Comparison of ENCODE assay signal across 8 mouse cellular contexts in genomic region chr2:34799357-34800256, GRCm38 (mm10). TPM values are rescaled to one million over a fixed set of nuclear protein-coding genes. Genes with fewer than 3 reads are reported as not detected.
A peak's percentile ranks its signal among the peaks of the same experiment; 100 is the strongest.
DNase-seq lines count a peak whose midpoint lies in the region; ATAC-seq and TF ChIP-seq lines count a peak whose summit lies in the region.

Gene Rabepk (minus strand): TSS chr2:34799912.

- ATAC-seq in common myeloid progenitor, adult 5-6 weeks (replicated peaks; ENCODE audit: low read depth, poor library complexity, severe bottlenecking): peak; percentile 66
- ATAC-seq in hindbrain, embryonic 16.5 days: peak; percentile 68

- no peaks in the 10 kb centered on the region for H3K36me3 ChIP-seq in hindbrain, embryonic 16.5 days (ENCODE audit: control insufficient read depth, insufficient read depth, low read length)
- peaks cover 30% of the 10 kb centered on the region for H3K36me3 ChIP-seq in megakaryocyte, embryonic 14.5 days (replicated peaks; ENCODE audit: low read length)

- TF ChIP-seq CTCF in gastrocnemius, adult 2 months (IDR thresholded peaks at IDR 0.05): no peak

- H3K4me1 ChIP-seq in hindbrain, embryonic 16.5 days (ENCODE audit: control insufficient read depth, insufficient read depth, low read depth, low read length): peaks cover 14% of the 10 kb centered on the region
- peaks cover 45% of the 10 kb centered on the region for H3K4me1 ChIP-seq in megakaryocyte, embryonic 14.5 days

- H3K27me3 ChIP-seq in hindbrain, embryonic 16.5 days (replicated peaks; ENCODE audit: control insufficient read depth, insufficient read depth, low read length): no peaks in the 10 kb centered on the region
- no peaks in the 10 kb centered on the region for H3K27me3 ChIP-seq in megakaryocyte, embryonic 14.5 days (replicated peaks)

- peak within 1 kb of the TSS; percentile 75 for H3K9ac ChIP-seq in hindbrain, embryonic 16.5 days (ENCODE audit: low read depth, low read length)

- H3K4me3 ChIP-seq in gastrocnemius, adult 2 months: peak within 1 kb of the TSS; percentile 87
- peak within 1 kb of the TSS; percentile 61 for H3K4me3 ChIP-seq in hindbrain, embryonic 16.5 days (ENCODE audit: low read length)
- H3K4me3 ChIP-seq in megakaryocyte, embryonic 14.5 days (replicated peaks): peak within 1 kb of the TSS; percentile 95

- H3K27ac ChIP-seq in gastrocnemius, adult 2 months: peak within 1 kb of the TSS; percentile 91
- H3K27ac ChIP-seq in hindbrain, embryonic 16.5 days (ENCODE audit: low read depth, low read length): peak within 1 kb of the TSS; percentile 13; the same call in 1 of the 2 replicates

- H3K9me3 ChIP-seq in hindbrain, embryonic 16.5 days (ENCODE audit: control insufficient read depth, low read length): no peaks in the 10 kb centered on the region
- H3K9me3 ChIP-seq in megakaryocyte, embryonic 14.5 days: peaks cover 2% of the 10 kb centered on the region

- peak; percentile 90 for DNase-seq in adipocyte (ENCODE audit: low spot score)
- DNase-seq in gastrocnemius, adult 2 months: peak; percentile 91
- peak; percentile 51 to 76 for DNase-seq in left cerebral cortex, adult 8-10 months (ENCODE audit: low spot score in 2 of 2)
- peak; percentile 68 to 75 for DNase-seq in right cerebral cortex, adult 2 months (ENCODE audit: low spot score in 2 of 2)
- DNase-seq in urinary bladder, postnatal 10 days (ENCODE audit: low spot score): peak; percentile 32

- intact Hi-C loops in gastrocnemius, adult 2 months (cut with DNase I): loop anchor here (2.0 kb wide), 1 partner anchor 27 kb away; no protein-coding TSS in a partner anchor

- H3K4me2 ChIP-seq in hindbrain, embryonic 16.5 days (ENCODE audit: low read length): peak within 1 kb of the TSS; percentile 92

- WGBS in hindbrain, embryonic 16.5 days: 4% methylated on average over 44 of the region's 44 CpGs

RNA-seq across cellular contexts. Expression of gene Rabepk, which starts in this region (rescaled TPM):
- total RNA-seq in common myeloid progenitor, adult 5-6 weeks (2017): 28.5 and 44.6 TPM in 2 replicates
- 1 to 10 TPM; 7.9 to 8.3 TPM for total RNA-seq in gastrocnemius, adult 2 months (2021)
- 28.7 and 29.7 TPM in 2 replicates for polyA plus RNA-seq in hindbrain, embryonic 16.5 days (2015; fragmentation: Nextera tagmentation; extraction: Ambion mirVana)
- total RNA-seq in left cerebral cortex, adult 8-10 months (2022): 10 to 100 TPM; 31.8 to 36.6 (median 32.6) TPM
- 4.8 and 9.0 TPM in 2 replicates for polyA plus RNA-seq in megakaryocyte, embryonic 14.5 days (2012; ENCODE audit: insufficient read depth, low replicate concordance)

Comparison
In these comparisons a context has a peak if more than half of its experiments do, and no peak if none do; other contexts are left out.
1. Peak in every context shown above with its lines: DNase-seq, ATAC-seq, H3K4me3 ChIP-seq and H3K27ac ChIP-seq.
2. DNase-seq: peak in every context shown above with its lines; median percentile 91 in gastrocnemius, adult 2 months; 90 in adipocyte; 72 in right cerebral cortex, adult 2 months; 64 in left cerebral cortex, adult 8-10 months; 32 in urinary bladder, postnatal 10 days.